Mouse (Mus musculus) small intestine, adult 2 months (tissue): Measurements from ENCODE around the gene Dnttip1. TPM values are rescaled to one million over a fixed set of nuclear protein-coding genes. Genes with fewer than 3 reads are reported as not detected.

Source experiments
- H3K27ac ChIP-seq: fragments of 200-500 bp; 2 replicates; pipeline ENCODE4 v1.5.1; 2012; ENCODE audit warnings: low read depth, low read length, control low read depth, inconsistent platforms; ENCODE audit not compliant: insufficient read depth
- H3K27me3 ChIP-seq: fragments of 200-500 bp; 2 replicates; pipeline ENCODE4 v1.6.1; 2012; ENCODE audit warnings: mild to moderate bottlenecking, moderate library complexity, low read length, inconsistent platforms; ENCODE audit not compliant: control insufficient read depth, insufficient read depth
- H3K36me3 ChIP-seq: fragments of 200-500 bp; 2 replicates; pipeline ENCODE4 v1.6.1; 2012; ENCODE audit warnings: mild to moderate bottlenecking, low read length, control low read depth, inconsistent platforms; ENCODE audit not compliant: control insufficient read depth, insufficient read depth
- H3K4me1 ChIP-seq: fragments of 200-500 bp; 2 replicates; pipeline ENCODE4 v1.6.1; 2012; ENCODE audit warnings: low read length, inconsistent platforms, mixed read lengths; ENCODE audit not compliant: control insufficient read depth, insufficient read depth, insufficient read length
- H3K4me3 ChIP-seq: fragments of 200-500 bp; 2 replicates; pipeline ENCODE4 v1.5.1; 2012; ENCODE audit warnings: low read depth, mild to moderate bottlenecking, control low read depth, inconsistent platforms, low read length, moderate library complexity
- CTCF ChIP-seq: fragments of 200-500 bp; IDR thresholded peaks from 2 replicates; pipeline ENCODE4 v1.5.1; 2012; ENCODE audit warnings: low read depth, mild to moderate bottlenecking, control low read depth, inconsistent platforms, low read length, moderate library complexity, mixed read lengths; ENCODE audit not compliant: insufficient replicate concordance, insufficient read length; ENCODE audit errors: extremely low read depth
- POLR2A ChIP-seq: fragments of 200-500 bp; IDR thresholded peaks from 2 replicates; pipeline ENCODE4 v1.6.1; 2012; ENCODE audit warnings: low read depth, mild to moderate bottlenecking, control low read depth, inconsistent platforms, low read length, moderate library complexity
- WGBS: fragments of 180-500 bp; shearing (Covaris S2); methylation state at CpG from one replicate; pipeline ENCODE4 v1.1.7; 2018; 5-methylcytosine and 5-hydroxymethylcytosine counted together
- polyA plus RNA-seq: library from polyadenylated mRNA; depleted of rRNA; stranded (reverse); fragments of >200 nt; gene quantifications from 2 replicates; pipeline ENCODE4 v1.2.3, GENCODE M21; 2012

Gene Dnttip1
- polyA plus RNA-seq, 1 experiment: 37.8 TPM

DNA sequence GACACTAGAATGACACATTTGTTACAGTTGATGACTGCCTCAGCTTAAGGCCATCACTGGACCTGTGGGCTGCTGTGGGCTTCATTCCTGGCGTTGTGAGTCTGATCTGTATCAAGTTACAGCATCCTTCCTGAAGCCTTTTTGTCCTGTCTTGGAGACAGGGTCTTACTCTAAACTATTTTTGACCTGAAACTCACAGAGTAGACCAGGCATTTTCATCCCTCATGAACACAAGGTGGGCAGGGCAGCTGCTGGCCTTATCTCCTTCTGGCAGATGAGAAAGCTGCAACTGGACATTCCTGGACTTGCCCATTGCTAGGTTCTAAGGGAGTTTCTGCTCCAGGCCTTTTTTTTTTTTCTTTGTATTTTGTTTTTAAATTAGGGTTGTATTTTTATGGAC lies 12.9 kb downstream of the Dnttip1 start:
- 88% methylated on average over 1 of the region's 1 CpGs for WGBS
- Histone ChIP-seq H3K4me3 (no peak overlapping the region), H3K36me3 (peaks cover 86% of the 10 kb centered on the region)

DNA sequence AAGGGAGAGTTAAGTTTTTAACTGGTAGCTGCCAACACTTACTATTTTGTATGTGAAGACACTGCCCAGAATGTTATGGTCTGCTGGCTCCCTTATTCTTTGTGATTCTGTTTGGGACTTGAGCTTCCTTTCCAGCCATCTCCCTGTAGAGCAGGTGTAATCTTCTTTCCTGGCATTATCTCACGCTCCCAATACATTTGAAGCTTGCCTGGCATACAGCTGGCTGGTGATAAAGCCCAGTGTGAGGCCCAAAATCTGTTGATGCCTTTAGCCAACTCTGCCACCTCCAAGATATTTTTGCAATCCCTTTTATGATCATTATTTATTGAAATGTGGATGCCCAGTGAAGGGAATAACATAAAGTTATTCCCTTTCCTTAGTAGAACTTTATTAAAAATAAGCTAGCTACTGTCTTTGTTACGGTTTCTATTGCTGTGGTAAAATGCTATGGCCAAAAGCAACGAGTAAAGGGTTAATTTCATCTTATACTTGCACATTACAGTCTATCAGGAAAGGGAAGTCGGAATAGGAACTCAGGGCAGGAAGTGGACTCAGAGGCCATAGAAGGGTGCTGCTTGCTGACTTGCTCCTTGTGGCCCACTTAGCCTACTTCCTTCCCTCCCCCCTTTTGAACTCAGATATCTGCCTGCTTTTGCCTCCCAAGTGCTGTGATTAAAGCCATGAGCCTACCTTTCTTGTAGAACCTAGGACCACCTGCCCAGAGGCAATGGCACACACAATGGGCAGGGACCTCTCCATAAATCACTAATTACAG lies 14.5 kb downstream of the Dnttip1 start:
- WGBS: 84% methylated on average over 4 of the region's 4 CpGs
- H3K36me3 ChIP-seq: peaks cover 78% of the 10 kb centered on the region
- H3K4me1 ChIP-seq: no peaks in the 10 kb centered on the region
- no peak overlapping the region for H3K27ac ChIP-seq
- H3K4me3 ChIP-seq: no peak overlapping the region
- no peaks in the 10 kb centered on the region for H3K27me3 ChIP-seq
- TF ChIP-seq POLR2A: no peak
- TF ChIP-seq CTCF: no peak

More for the DNA sequence above, 12.9 kb downstream of the Dnttip1 start:
- H3K27me3 ChIP-seq: no peaks in the 10 kb centered on the region
- H3K4me1 ChIP-seq: no peaks in the 10 kb centered on the region
- TF ChIP-seq POLR2A: no peak
- TF ChIP-seq CTCF: no peak
- no peak overlapping the region for H3K27ac ChIP-seq

DNA sequence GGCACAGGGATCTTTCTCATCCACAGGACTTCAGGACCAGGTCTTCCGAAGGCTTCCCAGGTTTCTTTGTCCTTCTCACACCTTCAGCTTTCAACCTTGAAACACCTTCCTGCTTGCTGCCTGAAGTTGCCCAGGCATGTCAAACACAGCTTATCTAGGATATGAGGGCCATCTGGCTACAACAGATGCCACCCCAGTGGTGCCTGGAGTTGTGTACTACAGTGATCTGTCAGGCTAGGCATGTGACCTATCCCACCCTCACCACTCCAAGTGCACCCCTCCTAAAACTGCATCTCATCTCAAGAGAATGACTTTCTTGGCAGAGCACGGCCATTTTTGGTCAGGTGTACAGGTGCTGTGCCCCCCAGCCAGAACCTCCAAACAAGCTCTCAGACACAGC lies 15.7 kb downstream of the Dnttip1 start:
- peaks cover 77% of the 10 kb centered on the region for H3K36me3 ChIP-seq
- TF ChIP-seq POLR2A: no peak
- no peak for TF ChIP-seq CTCF
- no peak overlapping the region for H3K27ac ChIP-seq
- no peak overlapping the region for H3K4me3 ChIP-seq
- 95% methylated on average over 2 of the region's 2 CpGs for WGBS
- no peaks in the 10 kb centered on the region for H3K4me1 ChIP-seq
- no peaks in the 10 kb centered on the region for H3K27me3 ChIP-seq

DNA sequence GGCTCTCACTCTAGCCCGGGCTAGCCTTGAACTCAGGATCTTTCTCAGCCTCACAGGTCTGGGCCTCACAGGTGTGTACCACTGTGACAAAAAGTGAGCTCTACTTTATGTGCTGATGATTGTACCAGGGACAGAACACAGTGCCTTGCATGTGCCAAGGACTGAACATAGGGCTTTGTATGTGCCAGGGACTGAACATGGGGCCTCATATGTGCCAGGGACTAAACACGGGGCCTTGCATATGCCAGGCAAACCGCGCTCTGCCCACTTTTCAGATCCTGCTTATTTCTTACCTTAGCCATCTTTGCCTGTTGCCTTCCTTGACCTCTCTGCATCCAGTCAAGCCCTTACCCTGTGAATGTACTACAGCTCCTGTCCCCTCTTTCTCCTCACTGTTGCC lies 16.2 kb downstream of the Dnttip1 start:
- H3K4me1 ChIP-seq: no peaks in the 10 kb centered on the region
- H3K4me3 ChIP-seq: no peak overlapping the region
- peaks cover 74% of the 10 kb centered on the region for H3K36me3 ChIP-seq
- TF ChIP-seq CTCF (no peak), POLR2A (no peak)
- no peak overlapping the region for H3K27ac ChIP-seq
- H3K27me3 ChIP-seq: no peaks in the 10 kb centered on the region
- WGBS: 94% methylated on average over 4 of the region's 4 CpGs

DNA sequence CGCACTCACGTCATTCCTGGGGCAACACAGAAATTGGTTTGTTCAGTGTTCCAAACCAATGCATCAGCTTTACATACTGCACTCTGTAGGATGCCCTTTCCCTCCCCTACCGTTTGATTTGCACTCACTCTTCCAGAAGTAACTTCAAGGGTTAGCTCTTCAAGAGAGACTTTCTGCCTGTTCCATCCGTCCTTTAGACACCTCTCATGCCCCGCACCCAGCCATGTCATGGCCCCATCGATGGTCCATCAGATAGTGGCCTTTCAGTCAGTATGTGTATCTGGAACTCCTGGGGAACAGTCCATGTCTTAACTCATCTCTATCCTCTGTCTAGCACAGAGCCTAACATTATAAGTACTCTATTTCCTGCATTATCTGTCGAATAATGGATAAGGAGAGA lies 16.8 kb downstream of the Dnttip1 start:
- TF ChIP-seq POLR2A: no peak
- TF ChIP-seq CTCF: no peak
- Histone ChIP-seq H3K4me3 (no peak overlapping the region), H3K36me3 (peaks cover 71% of the 10 kb centered on the region), H3K4me1 (no peaks in the 10 kb centered on the region), H3K27me3 (no peaks in the 10 kb centered on the region), H3K27ac (no peak overlapping the region)
- 80% methylated on average over 7 of the region's 7 CpGs for WGBS

DNA sequence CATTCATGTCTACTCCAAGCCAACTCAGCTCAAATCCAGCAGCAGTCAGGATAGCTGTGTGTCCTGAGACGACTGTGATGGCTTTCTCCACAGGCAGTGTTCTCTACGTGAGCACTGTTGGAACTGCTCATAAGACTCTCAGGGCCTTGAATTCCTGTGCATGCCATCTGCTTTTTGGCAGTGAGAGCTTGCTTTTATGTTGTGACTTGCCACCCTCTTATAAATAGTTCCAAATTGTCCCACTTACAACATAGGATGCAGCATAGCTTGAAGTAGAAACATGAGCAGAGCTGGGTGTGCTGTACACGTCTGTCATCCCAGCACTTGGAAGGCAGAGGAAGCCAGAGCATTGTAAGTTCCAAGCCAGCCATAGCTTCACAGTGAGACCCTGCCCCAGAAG lies 20.1 kb downstream of the Dnttip1 start:
- H3K36me3 ChIP-seq: peaks cover 46% of the 10 kb centered on the region
- H3K4me1 ChIP-seq: peaks cover 3% of the 10 kb centered on the region; the same call in 1 of the 2 replicates
- 91% methylated on average over 3 of the region's 3 CpGs for WGBS
- no peaks in the 10 kb centered on the region for H3K27me3 ChIP-seq
- TF ChIP-seq CTCF (no peak), POLR2A (no peak)
- H3K4me3 ChIP-seq: no peak overlapping the region
- H3K27ac ChIP-seq: no peak overlapping the region

DNA sequence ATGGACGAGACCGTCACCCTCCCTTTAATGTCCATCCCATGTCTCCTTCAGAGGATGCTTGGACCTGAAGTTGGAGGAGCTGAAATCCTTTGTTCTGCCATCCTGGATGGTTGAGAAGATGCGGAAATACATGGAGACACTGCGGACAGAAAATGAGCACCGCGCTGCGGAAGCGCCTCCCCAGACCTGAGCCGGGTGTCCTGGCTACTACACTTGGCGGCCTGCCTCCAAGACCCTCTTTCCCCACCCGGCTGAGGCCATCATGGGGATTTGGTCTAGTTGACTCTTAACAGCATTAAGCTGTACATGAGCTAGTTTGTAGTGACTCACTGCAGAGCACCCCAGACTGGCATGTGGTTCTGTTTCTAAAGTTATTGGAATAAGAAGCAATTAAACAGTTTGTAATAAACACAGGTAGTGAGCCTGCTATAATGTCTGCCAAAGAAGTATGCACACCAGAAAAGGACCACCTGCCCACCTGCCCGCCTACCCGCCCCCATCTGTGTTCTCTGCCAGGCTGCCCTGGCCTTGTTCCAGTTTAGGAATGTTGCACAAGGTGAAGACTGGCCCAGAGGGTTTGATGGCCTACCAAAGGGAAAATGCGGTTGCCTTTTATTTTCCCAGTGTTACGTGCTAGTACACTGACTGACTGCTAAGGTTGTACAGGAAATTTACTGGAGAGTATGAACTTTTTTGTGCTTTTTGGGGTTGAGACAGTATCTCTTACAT lies 22.2 kb downstream of the Dnttip1 start:
- no peak overlapping the region for H3K27ac ChIP-seq
- peaks cover 34% of the 10 kb centered on the region for H3K36me3 ChIP-seq
- H3K27me3 ChIP-seq: no peaks in the 10 kb centered on the region
- TF ChIP-seq CTCF (no peak), POLR2A (no peak)
- H3K4me3 ChIP-seq: no peak overlapping the region
- peaks cover 6% of the 10 kb centered on the region; the same call in 1 of the 2 replicates for H3K4me1 ChIP-seq
- 89% methylated on average over 15 of the region's 15 CpGs for WGBS
